Mouse (Mus musculus): Measurements from ENCODE around the gene Nipbl. TPM values are rescaled to one million over a fixed set of nuclear protein-coding genes. Genes with fewer than 3 reads are reported as not detected.

The Nipbl gene
- polyA plus RNA-seq, 1 experiment from 2014 or later, result 15.6 TPM

DNA sequence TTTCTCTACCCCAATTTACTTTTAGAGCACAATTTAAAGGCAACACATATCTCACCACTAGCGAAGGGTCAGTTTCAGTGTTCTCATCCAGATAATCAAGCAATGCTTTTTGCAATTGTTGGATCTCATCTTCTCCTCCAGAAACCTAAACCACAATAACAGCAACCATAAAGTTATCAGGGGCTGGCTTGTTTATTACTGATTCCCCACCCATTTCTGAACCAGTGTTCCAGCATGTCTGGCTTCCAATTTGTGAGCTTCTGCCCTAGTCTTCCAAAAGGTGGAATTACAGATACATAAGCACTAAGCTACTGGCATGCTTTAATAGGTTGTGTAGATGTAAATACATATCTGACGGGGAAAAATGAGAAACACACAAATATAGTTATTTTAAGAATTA is 118.6 kb downstream of the Nipbl start:
- no peak overlapping the region for H3K4me3 ChIP-seq (ENCODE audit: control insufficient read depth in 1 of 2, insufficient read depth in 1 of 2, low read depth in 1 of 2, low read length in 2 of 2)
- peaks cover 83% of the 10 kb centered on the region for H3K36me3 ChIP-seq (ENCODE audit: control insufficient read depth, insufficient read depth, low read length)
- no peak overlapping the region for H3K9ac ChIP-seq (ENCODE audit: low read length)
- no peak for ATAC-seq (ENCODE audit: insufficient number of reproducible peaks, insufficient read depth, low FRiP score, low read depth)
- no peaks in the 10 kb centered on the region for H3K9me3 ChIP-seq (ENCODE audit: control insufficient read depth, low read length)
- no peaks in the 10 kb centered on the region for H3K27me3 ChIP-seq (ENCODE audit: control insufficient read depth, insufficient read depth, low read length)
- no peak overlapping the region for H3K4me2 ChIP-seq (ENCODE audit: low read length)
- no peak overlapping the region for H3K27ac ChIP-seq (replicated peaks in 1 of 2; ENCODE audit: control insufficient read depth in 1 of 2, insufficient read depth in 1 of 2, low read depth in 2 of 2, low read length in 2 of 2)
- WGBS, result 93% methylated on average over 2 of the region's 2 CpGs
- H3K4me1 ChIP-seq (ENCODE audit: control insufficient read depth in 2 of 2, insufficient read depth in 2 of 2, low read length in 2 of 2), result no peaks in the 10 kb centered on the region

DNA sequence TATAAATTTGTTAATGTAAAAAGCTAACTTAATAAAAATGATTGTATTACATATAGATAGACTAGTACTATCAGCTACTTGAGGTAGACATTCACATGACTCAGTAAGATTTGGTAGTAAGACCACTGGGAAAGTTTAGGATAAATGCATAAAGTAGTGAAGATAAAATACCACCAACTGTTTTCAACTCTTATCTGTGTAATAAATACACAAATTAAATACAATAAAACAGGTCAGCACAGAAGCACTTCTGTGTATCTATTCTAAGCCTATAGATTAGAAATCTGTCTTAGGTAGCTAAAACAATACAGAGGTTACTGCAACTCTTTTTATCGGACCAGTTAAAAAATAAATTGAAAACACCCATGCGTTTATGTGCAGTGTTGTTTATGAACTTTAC is 119.4 kb downstream of the Nipbl start:
- Histone ChIP-seq H3K27me3 (ENCODE audit: control insufficient read depth, insufficient read depth, low read length) (no peaks in the 10 kb centered on the region), H3K4me3 (ENCODE audit: control insufficient read depth in 1 of 2, insufficient read depth in 1 of 2, low read depth in 1 of 2, low read length in 2 of 2) (no peak overlapping the region), H3K9me3 (ENCODE audit: control insufficient read depth, low read length) (no peaks in the 10 kb centered on the region), H3K4me1 (ENCODE audit: control insufficient read depth in 2 of 2, insufficient read depth in 2 of 2, low read length in 2 of 2) (no peaks in the 10 kb centered on the region), H3K4me2 (ENCODE audit: low read length) (no peak overlapping the region), H3K36me3 (ENCODE audit: control insufficient read depth, insufficient read depth, low read length) (peaks cover 83% of the 10 kb centered on the region), H3K27ac (replicated peaks in 1 of 2; ENCODE audit: control insufficient read depth in 1 of 2, insufficient read depth in 1 of 2, low read depth in 2 of 2, low read length in 2 of 2) (no peak overlapping the region), H3K9ac (ENCODE audit: low read length) (no peak overlapping the region)
- ATAC-seq (ENCODE audit: insufficient number of reproducible peaks, insufficient read depth, low FRiP score, low read depth), result no peak
- 93% methylated on average over 2 of the region's 2 CpGs for WGBS

DNA sequence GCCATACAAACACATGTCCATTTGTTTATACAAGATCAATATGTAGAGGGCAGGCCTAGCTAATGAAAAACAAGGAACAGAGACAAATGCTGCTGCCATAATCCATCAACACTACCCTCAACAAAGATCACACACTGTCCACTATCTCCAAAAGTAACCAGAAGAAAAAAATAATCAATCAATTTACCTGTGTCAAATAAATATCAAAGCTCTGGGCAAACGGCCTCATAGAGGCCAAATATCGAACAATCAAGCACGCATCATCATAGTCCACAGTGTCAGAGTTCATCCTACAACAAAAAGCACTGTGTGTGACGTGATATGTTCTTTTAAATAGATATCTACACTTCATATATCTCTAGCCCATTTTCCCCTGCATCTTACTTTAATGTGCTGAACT is 120.2 kb downstream of the Nipbl start:
- Histone ChIP-seq H3K27me3 (ENCODE audit: control insufficient read depth, insufficient read depth, low read length) (no peaks in the 10 kb centered on the region), H3K9ac (ENCODE audit: low read length) (no peak overlapping the region), H3K4me1 (ENCODE audit: control insufficient read depth in 2 of 2, insufficient read depth in 2 of 2, low read length in 2 of 2) (no peaks in the 10 kb centered on the region), H3K9me3 (ENCODE audit: control insufficient read depth, low read length) (no peaks in the 10 kb centered on the region), H3K36me3 (ENCODE audit: control insufficient read depth, insufficient read depth, low read length) (peaks cover 82% of the 10 kb centered on the region), H3K4me3 (ENCODE audit: control insufficient read depth in 1 of 2, insufficient read depth in 1 of 2, low read depth in 1 of 2, low read length in 2 of 2) (no peak overlapping the region), H3K4me2 (ENCODE audit: low read length) (no peak overlapping the region), H3K27ac (replicated peaks in 1 of 2; ENCODE audit: control insufficient read depth in 1 of 2, insufficient read depth in 1 of 2, low read depth in 2 of 2, low read length in 2 of 2) (no peak overlapping the region)
- no peak for ATAC-seq (ENCODE audit: insufficient number of reproducible peaks, insufficient read depth, low FRiP score, low read depth)
- WGBS, result 86% methylated on average over 4 of the region's 4 CpGs

DNA sequence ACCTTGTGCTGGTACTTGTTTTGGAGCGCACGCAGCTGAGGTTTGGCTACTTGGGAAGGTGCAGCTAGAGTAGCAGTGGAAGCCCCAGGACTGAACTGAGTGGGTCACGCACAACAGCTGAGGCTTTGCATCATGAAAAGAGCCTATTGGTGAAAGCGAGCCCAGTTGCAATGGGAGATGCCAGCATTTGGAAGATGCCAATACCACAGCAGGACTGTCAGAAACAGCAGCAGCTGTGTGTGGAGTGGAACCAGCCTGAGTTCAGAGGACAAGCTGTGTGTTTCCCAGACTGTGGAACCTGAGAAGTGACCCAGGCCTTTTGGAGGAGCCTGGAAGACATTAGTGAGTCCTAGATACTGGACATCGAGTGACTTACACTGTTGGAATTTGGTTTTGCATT is 122.8 kb downstream of the Nipbl start:
- no peak overlapping the region for H3K9ac ChIP-seq (ENCODE audit: low read length)
- H3K36me3 ChIP-seq (ENCODE audit: control insufficient read depth, insufficient read depth, low read length), result peaks cover 81% of the 10 kb centered on the region
- no peak overlapping the region for H3K27ac ChIP-seq (replicated peaks in 1 of 2; ENCODE audit: control insufficient read depth in 1 of 2, insufficient read depth in 1 of 2, low read depth in 2 of 2, low read length in 2 of 2)
- H3K4me2 ChIP-seq (ENCODE audit: low read length), result no peak overlapping the region
- ATAC-seq (ENCODE audit: insufficient number of reproducible peaks, insufficient read depth, low FRiP score, low read depth), result no peak
- no peak overlapping the region for H3K4me3 ChIP-seq (ENCODE audit: control insufficient read depth in 1 of 2, insufficient read depth in 1 of 2, low read depth in 1 of 2, low read length in 2 of 2)
- no peaks in the 10 kb centered on the region for H3K9me3 ChIP-seq (ENCODE audit: control insufficient read depth, low read length)
- WGBS, result 90% methylated on average over 5 of the region's 5 CpGs
- no peaks in the 10 kb centered on the region for H3K27me3 ChIP-seq (ENCODE audit: control insufficient read depth, insufficient read depth, low read length)
- H3K4me1 ChIP-seq (ENCODE audit: control insufficient read depth in 2 of 2, insufficient read depth in 2 of 2, low read length in 2 of 2), result no peaks in the 10 kb centered on the region

DNA sequence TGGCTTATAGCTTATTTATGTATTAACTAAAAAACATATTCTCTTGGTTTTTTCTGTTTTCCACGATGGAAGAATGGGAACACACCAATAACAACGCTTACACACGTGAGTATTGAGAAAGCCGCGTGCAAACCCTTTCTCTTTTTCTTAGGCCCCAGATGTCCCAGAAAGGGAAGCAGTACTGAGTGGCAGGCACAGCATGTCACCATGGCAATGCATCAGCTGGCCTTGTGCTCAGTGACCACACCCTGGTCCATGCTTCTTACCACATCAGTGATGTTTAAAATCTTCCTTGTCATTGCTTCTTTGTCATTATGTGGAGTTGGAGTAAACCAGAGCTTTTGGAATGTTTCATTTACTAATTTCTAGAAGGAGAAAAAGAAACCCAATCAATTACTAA is 125.1 kb downstream of the Nipbl start:
- no peak overlapping the region for H3K4me2 ChIP-seq (ENCODE audit: low read length)
- H3K4me3 ChIP-seq (ENCODE audit: control insufficient read depth in 1 of 2, insufficient read depth in 1 of 2, low read depth in 1 of 2, low read length in 2 of 2), result no peak overlapping the region
- no peak for ATAC-seq (ENCODE audit: insufficient number of reproducible peaks, insufficient read depth, low FRiP score, low read depth)
- 97% methylated on average over 5 of the region's 5 CpGs for WGBS
- H3K9ac ChIP-seq (ENCODE audit: low read length), result no peak overlapping the region
- H3K27ac ChIP-seq (replicated peaks in 1 of 2; ENCODE audit: control insufficient read depth in 1 of 2, insufficient read depth in 1 of 2, low read depth in 2 of 2, low read length in 2 of 2), result no peak overlapping the region
- H3K27me3 ChIP-seq (ENCODE audit: control insufficient read depth, insufficient read depth, low read length), result no peaks in the 10 kb centered on the region
- H3K36me3 ChIP-seq (ENCODE audit: control insufficient read depth, insufficient read depth, low read length), result peaks cover 70% of the 10 kb centered on the region
- H3K4me1 ChIP-seq (ENCODE audit: control insufficient read depth in 2 of 2, insufficient read depth in 2 of 2, low read length in 2 of 2), result no peaks in the 10 kb centered on the region
- no peaks in the 10 kb centered on the region for H3K9me3 ChIP-seq (ENCODE audit: control insufficient read depth, low read length)

DNA sequence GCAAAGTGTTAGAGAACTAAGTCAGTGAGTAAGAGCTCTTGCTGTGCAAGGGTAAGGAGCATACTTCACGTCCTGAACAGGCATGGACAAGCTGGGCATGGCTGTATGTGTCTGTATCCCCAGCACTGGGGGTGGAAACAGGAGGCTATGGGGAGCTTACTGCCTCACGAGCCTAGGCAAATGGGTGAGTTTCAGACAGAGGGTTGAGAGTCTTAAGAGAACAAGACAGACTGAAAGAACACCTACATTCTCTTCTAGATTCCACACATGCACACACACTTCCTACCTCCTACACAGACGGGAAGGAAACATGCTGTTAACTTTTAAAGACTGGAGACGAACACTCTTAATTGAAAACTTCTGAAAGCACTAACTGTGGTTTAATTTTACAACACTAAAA is 126.9 kb downstream of the Nipbl start:
- peaks cover 72% of the 10 kb centered on the region for H3K36me3 ChIP-seq (ENCODE audit: control insufficient read depth, insufficient read depth, low read length)
- H3K9ac ChIP-seq (ENCODE audit: low read length), result no peak overlapping the region
- H3K27ac ChIP-seq (replicated peaks in 1 of 2; ENCODE audit: control insufficient read depth in 1 of 2, insufficient read depth in 1 of 2, low read depth in 2 of 2, low read length in 2 of 2), result no peak overlapping the region
- H3K27me3 ChIP-seq (ENCODE audit: control insufficient read depth, insufficient read depth, low read length), result no peaks in the 10 kb centered on the region
- H3K4me3 ChIP-seq (ENCODE audit: control insufficient read depth in 1 of 2, insufficient read depth in 1 of 2, low read depth in 1 of 2, low read length in 2 of 2), result no peak overlapping the region
- ATAC-seq (ENCODE audit: insufficient number of reproducible peaks, insufficient read depth, low FRiP score, low read depth), result no peak
- no peaks in the 10 kb centered on the region for H3K9me3 ChIP-seq (ENCODE audit: control insufficient read depth, low read length)
- WGBS, result 84% methylated on average over 4 of the region's 4 CpGs
- no peak overlapping the region for H3K4me2 ChIP-seq (ENCODE audit: low read length)
- H3K4me1 ChIP-seq (ENCODE audit: control insufficient read depth in 2 of 2, insufficient read depth in 2 of 2, low read length in 2 of 2), result no peaks in the 10 kb centered on the region

DNA sequence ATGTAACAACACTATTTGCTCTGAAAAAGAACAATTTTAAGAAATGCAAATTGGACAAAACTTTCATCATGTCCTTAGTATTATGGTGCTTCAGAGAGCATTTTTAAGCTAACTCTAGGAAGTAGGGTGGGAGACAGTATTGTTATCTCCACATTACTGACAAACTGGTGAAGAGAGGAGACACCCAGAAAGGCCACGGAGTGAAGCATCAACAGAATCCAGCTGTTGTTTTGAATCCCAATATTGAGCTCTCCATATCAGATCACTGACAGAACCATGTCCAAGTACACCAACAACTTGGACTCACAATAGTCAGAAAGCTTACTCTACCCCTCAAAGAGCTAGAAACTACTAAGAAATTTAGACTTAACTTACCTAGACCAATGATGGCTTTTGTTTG is 138.8 kb downstream of the Nipbl start:
- H3K4me1 ChIP-seq (ENCODE audit: control insufficient read depth in 2 of 2, insufficient read depth in 2 of 2, low read length in 2 of 2), result no peaks in the 10 kb centered on the region
- no peak overlapping the region for H3K4me2 ChIP-seq (ENCODE audit: low read length)
- H3K9ac ChIP-seq (ENCODE audit: low read length), result no peak overlapping the region
- H3K4me3 ChIP-seq (ENCODE audit: control insufficient read depth in 1 of 2, insufficient read depth in 1 of 2, low read depth in 1 of 2, low read length in 2 of 2), result no peak overlapping the region
- no peak overlapping the region for H3K27ac ChIP-seq (replicated peaks in 1 of 2; ENCODE audit: control insufficient read depth in 1 of 2, insufficient read depth in 1 of 2, low read depth in 2 of 2, low read length in 2 of 2)
- H3K27me3 ChIP-seq (ENCODE audit: control insufficient read depth, insufficient read depth, low read length), result no peaks in the 10 kb centered on the region
- no peaks in the 10 kb centered on the region for H3K9me3 ChIP-seq (ENCODE audit: control insufficient read depth, low read length)
- 87% methylated on average over 1 of the region's 1 CpGs for WGBS
- H3K36me3 ChIP-seq (ENCODE audit: control insufficient read depth, insufficient read depth, low read length), result peaks cover 83% of the 10 kb centered on the region
- no peak for ATAC-seq (ENCODE audit: insufficient number of reproducible peaks, insufficient read depth, low FRiP score, low read depth)

DNA sequence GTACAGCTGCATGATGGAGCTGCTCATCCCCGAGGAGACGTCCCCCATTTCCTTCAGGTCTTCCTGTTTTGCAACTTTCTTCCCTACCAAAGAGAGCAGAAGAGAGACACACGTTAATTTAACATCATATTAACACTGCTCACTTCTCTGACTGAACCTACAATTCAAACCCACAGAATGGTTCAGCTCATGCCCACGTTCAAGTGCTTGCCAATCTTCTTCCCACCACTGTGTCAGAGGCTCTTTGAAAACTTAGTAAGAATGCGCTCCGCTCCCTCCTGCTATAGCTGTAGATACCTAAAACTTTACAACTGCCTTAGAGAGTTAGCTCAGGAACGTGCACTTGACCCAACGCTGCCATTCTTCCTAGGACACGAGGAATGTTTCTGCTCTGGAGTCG is 141.3 kb downstream of the Nipbl start:
- H3K4me3 ChIP-seq (ENCODE audit: control insufficient read depth in 1 of 2, insufficient read depth in 1 of 2, low read depth in 1 of 2, low read length in 2 of 2), result no peak overlapping the region
- peaks cover 89% of the 10 kb centered on the region for H3K36me3 ChIP-seq (ENCODE audit: control insufficient read depth, insufficient read depth, low read length)
- H3K9ac ChIP-seq (ENCODE audit: low read length), result no peak overlapping the region
- no peaks in the 10 kb centered on the region for H3K4me1 ChIP-seq (ENCODE audit: control insufficient read depth in 2 of 2, insufficient read depth in 2 of 2, low read length in 2 of 2)
- H3K9me3 ChIP-seq (ENCODE audit: control insufficient read depth, low read length), result no peaks in the 10 kb centered on the region
- H3K4me2 ChIP-seq (ENCODE audit: low read length), result no peak overlapping the region
- H3K27ac ChIP-seq (replicated peaks in 1 of 2; ENCODE audit: control insufficient read depth in 1 of 2, insufficient read depth in 1 of 2, low read depth in 2 of 2, low read length in 2 of 2), result no peak overlapping the region
- H3K27me3 ChIP-seq (ENCODE audit: control insufficient read depth, insufficient read depth, low read length), result no peaks in the 10 kb centered on the region
- no peak for ATAC-seq (ENCODE audit: insufficient number of reproducible peaks, insufficient read depth, low FRiP score, low read depth)
- 86% methylated on average over 10 of the region's 10 CpGs for WGBS

All from heart, embryonic 14.5 days (tissue).